Mouse (Mus musculus) liver, embryonic 13.5 days (tissue): ENCODE data around the gene Ano9. TPM values are rescaled to one million over a fixed set of nuclear protein-coding genes. Genes with fewer than 3 reads are reported as not detected.
A peak's percentile ranks its signal among the peaks of the same experiment; 100 is the strongest.

ENCODE experiments used
- ATAC-seq: fragments of 200-750 bp; cut with Nextera tagmentation; 2 replicates; pipeline ENCODE4 v1.8.0; 2017; ENCODE audit warnings: low read depth, mild to moderate bottlenecking, moderate number of reproducible peaks, moderate library complexity
- DNase-seq: peaks from one replicate; pipeline ENCODE4 v3.0.0; 2022
- H3K27ac ChIP-seq: fragments of 300-500 bp; sonication (generic); 2 replicates; pipeline ENCODE4 v1.5.1; 2015; ENCODE audit warnings: moderate library complexity, mild to moderate bottlenecking, inconsistent platforms
- H3K27me3 ChIP-seq: fragments of 300-500 bp; sonication (generic); 2 replicates; pipeline ENCODE4 v1.6.1; 2015; ENCODE audit warnings: mild to moderate bottlenecking, inconsistent platforms
- H3K36me3 ChIP-seq: fragments of 300-500 bp; sonication (generic); 2 replicates; pipeline ENCODE4 v1.6.1; 2015; ENCODE audit warnings: mild to moderate bottlenecking, inconsistent platforms
- H3K4me1 ChIP-seq: fragments of 300-500 bp; sonication (generic); replicated peaks from 2 replicates; pipeline ENCODE4 v1.6.1; 2015; ENCODE audit warnings: inconsistent platforms
- H3K4me2 ChIP-seq: fragments of 300-500 bp; sonication (generic); 2 replicates; pipeline ENCODE4 v1.6.1; 2015; ENCODE audit warnings: inconsistent platforms, mild to moderate bottlenecking, moderate library complexity
- H3K4me3 ChIP-seq: fragments of 300-500 bp; sonication (generic); replicated peaks from 2 replicates; pipeline ENCODE4 v1.5.1; 2015; ENCODE audit warnings: mild to moderate bottlenecking, inconsistent platforms
- H3K9ac ChIP-seq: fragments of 300-500 bp; sonication (generic); 2 replicates; pipeline ENCODE4 v1.6.1; 2015; ENCODE audit warnings: mild to moderate bottlenecking, inconsistent platforms
- H3K9me3 ChIP-seq: fragments of 300-500 bp; sonication (generic); replicated peaks from 2 replicates; pipeline ENCODE4 v1.6.1; 2016; ENCODE audit warnings: inconsistent platforms
- WGBS: fragments of 180-500 bp; shearing (Covaris S2); methylation state at CpG from one replicate; pipeline ENCODE4 v1.1.7; 2015; ENCODE audit not compliant: insufficient replicate concordance; 5-methylcytosine and 5-hydroxymethylcytosine counted together
- polyA plus RNA-seq: library from polyadenylated mRNA; unstranded; fragments of >200 nt; fragmentation: Nextera tagmentation; extraction: Ambion mirVana; gene quantifications from 2 replicates; pipeline ENCODE4 v1.2.1, GENCODE M21; 2015

The Ano9 gene
- polyA plus RNA-seq, 1 experiment from 2014 or later = 0.12 TPM

DNA sequence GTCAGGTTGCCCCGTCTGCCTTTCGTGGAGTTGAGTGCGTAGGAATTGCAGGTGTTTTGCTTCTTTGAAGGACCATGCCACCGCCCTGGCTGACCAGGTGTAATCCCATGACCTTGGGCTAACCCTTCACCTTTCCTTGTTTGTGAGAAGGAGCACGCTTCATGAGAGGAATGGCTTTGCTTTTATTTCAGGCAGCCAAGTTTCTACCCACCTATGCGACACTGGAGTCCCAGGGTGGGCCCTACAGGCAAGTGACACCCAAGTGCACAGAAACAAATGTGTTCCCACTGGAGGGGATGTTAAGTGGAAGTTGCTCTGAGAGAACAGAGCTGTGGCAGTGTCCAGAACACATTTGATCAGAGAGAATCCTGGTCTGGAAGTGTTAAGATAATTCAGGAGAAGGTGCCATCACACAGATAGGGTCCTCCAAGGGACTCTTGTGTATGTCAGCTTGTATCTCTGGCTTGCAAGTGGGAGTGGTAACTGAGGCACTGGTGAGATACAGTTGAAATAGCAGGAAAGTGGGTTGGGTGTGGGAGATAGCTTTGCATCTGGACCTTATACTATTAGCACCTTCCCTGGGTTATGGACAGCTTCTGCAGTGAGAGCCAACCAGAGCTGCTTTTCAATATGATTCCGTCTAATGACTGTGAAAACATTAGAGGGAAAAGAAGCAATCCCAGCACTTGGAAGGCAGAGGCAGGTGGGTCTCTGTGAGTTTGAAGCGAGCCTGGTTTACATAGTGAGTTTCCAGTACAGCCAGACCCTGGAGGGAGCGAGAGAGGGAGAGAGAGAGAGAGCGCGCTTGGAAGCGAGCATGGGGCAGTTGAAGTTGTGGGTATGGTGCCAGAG, 14.5 kb upstream of the Ano9 start:
- 23% methylated on average over 12 of the region's 12 CpGs for WGBS
- DNase-seq = peak; percentile 86
- peak; percentile 86 for ATAC-seq
- H3K4me1 ChIP-seq = peaks cover 92% of the 10 kb centered on the region
- H3K27ac ChIP-seq = peak overlapping the region; percentile 100
- peak overlapping the region; percentile 99 for H3K9ac ChIP-seq
- peak overlapping the region; percentile 95 for H3K4me3 ChIP-seq
- no peaks in the 10 kb centered on the region for H3K9me3 ChIP-seq
- no peaks in the 10 kb centered on the region for H3K27me3 ChIP-seq
- H3K36me3 ChIP-seq = peaks cover 36% of the 10 kb centered on the region
- H3K4me2 ChIP-seq = peak overlapping the region; percentile 89

DNA sequence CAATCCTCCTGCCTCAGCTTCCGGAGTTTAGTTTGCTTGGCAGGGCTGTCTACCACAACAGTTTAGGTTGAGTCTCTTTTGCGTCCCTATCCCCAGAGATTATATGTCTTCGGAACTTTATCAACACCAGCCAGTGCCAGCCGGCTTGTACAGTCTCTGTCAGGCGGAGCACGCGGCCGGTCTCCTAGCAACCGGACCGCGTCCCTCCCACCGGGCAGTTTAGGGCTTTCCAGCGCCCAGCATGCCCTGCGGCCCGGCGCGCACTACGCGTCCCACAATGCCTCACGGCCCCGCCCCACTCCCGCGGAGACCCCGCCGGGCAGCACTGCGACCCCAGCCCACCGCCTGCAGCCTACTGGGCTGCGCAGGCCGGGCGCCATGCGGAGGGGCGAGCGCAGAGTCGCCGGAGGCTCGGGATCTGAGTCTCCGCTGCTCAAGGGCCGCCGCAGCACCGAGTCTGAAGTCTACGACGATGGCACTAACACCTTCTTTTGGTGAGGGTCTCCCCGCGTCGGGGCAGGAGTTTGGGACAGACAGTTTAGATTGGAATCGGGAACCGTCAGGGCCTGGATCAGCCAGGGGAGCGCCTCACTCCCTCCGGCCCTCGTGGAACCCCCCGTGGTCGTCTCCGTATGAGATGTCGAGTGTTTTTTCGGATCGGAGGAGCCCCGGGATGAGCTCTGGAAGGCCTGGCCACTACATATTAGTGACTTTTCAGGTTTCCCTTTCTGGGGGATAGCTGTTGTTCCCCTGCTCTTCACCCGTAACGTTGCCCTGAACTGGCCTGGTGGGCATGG, 13.6 kb upstream of the Ano9 start:
- ATAC-seq (peak; percentile 85), DNase-seq (peak; percentile 94)
- Histone ChIP-seq H3K4me3 (peak overlapping the region; percentile 95), H3K27me3 (no peaks in the 10 kb centered on the region), H3K36me3 (peaks cover 27% of the 10 kb centered on the region), H3K27ac (peak overlapping the region; percentile 100), H3K4me2 (peak overlapping the region; percentile 89), H3K9me3 (no peaks in the 10 kb centered on the region), H3K4me1 (peaks cover 92% of the 10 kb centered on the region), H3K9ac (peak overlapping the region; percentile 99)
- WGBS = under 1% methylated on average over 59 of the region's 59 CpGs

DNA sequence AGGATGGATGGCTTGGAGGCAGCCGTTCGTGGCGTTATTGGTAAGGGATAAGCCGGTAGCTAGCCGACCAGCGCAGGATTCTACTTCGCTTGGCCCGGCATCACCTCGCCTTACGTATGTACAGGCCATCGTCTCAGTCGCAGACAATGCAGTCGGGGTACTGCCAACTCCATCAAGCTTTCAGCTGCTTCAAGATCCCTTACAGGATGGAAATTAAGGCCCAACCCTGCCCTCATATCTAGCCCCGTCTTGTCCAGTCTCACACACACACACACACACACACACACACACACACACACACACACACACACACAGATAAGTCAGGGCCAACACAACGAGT, 5.9 kb upstream of the Ano9 start:
- DNase-seq (no peak), ATAC-seq (peak; percentile 2; the same call in 1 of the 2 replicates)
- H3K27ac ChIP-seq = peak overlapping the region; percentile 88
- H3K27me3 ChIP-seq = no peaks in the 10 kb centered on the region
- H3K4me2 ChIP-seq = peak overlapping the region; percentile 77
- H3K36me3 ChIP-seq = no peaks in the 10 kb centered on the region
- 2% methylated on average over 15 of the region's 15 CpGs for WGBS
- H3K9ac ChIP-seq = peak overlapping the region; percentile 76
- H3K4me3 ChIP-seq = peak overlapping the region; percentile 65
- peaks cover 91% of the 10 kb centered on the region for H3K4me1 ChIP-seq
- H3K9me3 ChIP-seq = no peaks in the 10 kb centered on the region

DNA sequence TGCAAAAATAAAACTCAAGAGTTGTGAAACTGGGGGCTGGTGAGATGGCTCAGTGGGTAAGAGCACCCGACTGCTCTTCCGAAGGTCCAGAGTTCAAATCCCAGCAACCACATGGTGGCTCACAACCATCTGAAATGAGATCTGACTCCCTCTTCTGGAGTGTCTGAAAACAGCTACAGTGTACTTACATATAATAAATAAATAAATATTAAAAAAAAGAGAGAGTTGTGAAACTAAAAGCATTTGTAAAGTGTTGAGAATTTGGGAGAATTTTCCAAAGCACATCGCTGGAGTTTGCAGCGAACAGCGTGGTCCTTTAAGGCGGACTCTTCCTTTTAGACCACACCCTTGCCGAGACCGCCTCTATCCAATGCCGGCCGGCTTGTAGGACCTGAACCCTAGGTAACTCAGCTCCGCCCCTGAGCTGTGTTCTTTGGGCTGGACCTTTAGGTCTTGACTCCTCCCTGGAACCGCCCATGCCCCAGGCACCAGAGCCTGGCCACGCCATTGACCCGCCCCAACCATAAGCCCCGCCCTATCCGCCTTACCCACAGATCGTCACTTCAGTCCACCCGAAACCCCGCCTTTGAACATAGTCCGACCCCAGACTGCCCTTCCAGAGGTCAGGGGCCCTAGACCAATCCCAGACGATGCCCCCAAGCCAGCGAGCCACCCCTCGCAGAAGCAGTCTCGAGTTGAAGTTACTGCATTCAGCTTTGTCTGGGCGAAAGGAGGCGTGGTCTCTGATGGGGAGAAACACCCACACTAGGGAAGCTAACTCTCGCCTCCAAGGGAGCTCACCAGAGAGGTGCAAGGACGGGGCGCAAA, 5.3 kb upstream of the Ano9 start:
- Histone ChIP-seq H3K9me3 (no peaks in the 10 kb centered on the region), H3K27ac (peak overlapping the region; percentile 88), H3K9ac (peak overlapping the region; percentile 76), H3K27me3 (no peaks in the 10 kb centered on the region), H3K4me3 (peak overlapping the region; percentile 65), H3K36me3 (no peaks in the 10 kb centered on the region), H3K4me2 (peak overlapping the region; percentile 77), H3K4me1 (peaks cover 91% of the 10 kb centered on the region)
- under 1% methylated on average over 29 of the region's 29 CpGs for whole genome bisulfite sequencing
- DNase-seq = peak; percentile 98
- ATAC-seq = peak; percentile 98

DNA sequence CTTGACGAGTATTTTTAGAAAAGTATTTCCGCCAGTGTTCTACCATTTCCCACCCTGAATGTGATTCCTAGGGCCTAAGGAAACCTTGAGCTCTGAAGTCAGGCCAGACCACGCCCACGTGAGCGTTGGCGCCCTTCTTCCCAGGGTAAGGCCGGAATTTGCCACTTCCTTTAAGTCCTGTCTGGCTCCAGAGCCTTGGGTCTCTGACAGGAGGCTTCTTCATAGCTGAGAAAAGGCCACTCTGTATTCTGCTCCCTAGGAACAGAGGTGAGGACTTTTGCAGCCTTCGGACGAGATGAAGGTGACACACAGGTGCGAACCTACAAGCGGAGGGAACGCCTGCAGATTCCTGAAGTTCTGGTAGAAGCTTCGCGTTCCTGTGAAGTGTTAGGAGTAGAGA, 4.6 kb upstream of the Ano9 start, which contains the start of gene Ptdss2:
Ptdss2 (plus strand) TSS at position 138 of the 400 bp plus-strand sequence.
- H3K27ac ChIP-seq = peak within 1 kb of the TSS; percentile 88
- peak within 1 kb of the TSS; percentile 65 for H3K4me3 ChIP-seq
- H3K9ac ChIP-seq = peak within 1 kb of the TSS; percentile 76
- ATAC-seq (no peak), DNase-seq (no peak)
- H3K4me2 ChIP-seq = peak within 1 kb of the TSS; percentile 77
- no peaks in the 10 kb centered on the region for H3K9me3 ChIP-seq
- H3K36me3 ChIP-seq = no peaks in the 10 kb centered on the region
- H3K4me1 ChIP-seq = peaks cover 90% of the 10 kb centered on the region
- 25% methylated on average over 14 of the region's 14 CpGs for WGBS
- peaks cover 3% of the 10 kb centered on the region; the same call in 1 of the 2 replicates for H3K27me3 ChIP-seq

DNA sequence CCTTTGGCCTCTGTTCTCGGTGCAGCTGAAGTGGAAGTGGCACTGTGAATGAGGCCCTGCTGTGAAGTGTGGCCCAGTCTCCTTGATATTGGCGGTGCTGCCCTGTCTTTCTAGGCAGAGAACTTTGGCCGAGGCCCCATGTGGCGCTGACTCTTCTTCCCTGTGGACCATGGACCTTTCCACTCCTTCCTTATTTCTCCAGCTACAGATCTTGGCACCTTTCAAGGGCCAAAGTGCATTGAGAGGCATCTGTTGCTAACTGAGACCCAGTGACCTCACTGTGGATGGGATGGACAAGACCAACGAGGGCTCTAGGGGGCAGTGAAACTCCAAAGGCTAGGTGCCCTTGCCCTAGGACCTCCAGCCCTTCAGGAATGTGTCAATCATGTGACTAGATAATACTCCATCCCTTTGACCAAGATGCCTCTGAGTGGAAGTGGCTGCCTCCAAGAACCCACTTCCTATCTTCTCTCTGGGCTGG, 3.5 kb upstream of the Ano9 start:
- WGBS = 70% methylated on average over 5 of the region's 5 CpGs
- ATAC-seq (no peak), DNase-seq (no peak)
- peaks cover 5% of the 10 kb centered on the region; the same call in 1 of the 2 replicates for H3K27me3 ChIP-seq
- peaks cover 80% of the 10 kb centered on the region for H3K4me1 ChIP-seq
- no peaks in the 10 kb centered on the region for H3K36me3 ChIP-seq
- no peak overlapping the region for H3K4me2 ChIP-seq
- H3K27ac ChIP-seq = peak overlapping the region; percentile 81
- no peak overlapping the region for H3K4me3 ChIP-seq
- no peaks in the 10 kb centered on the region for H3K9me3 ChIP-seq
- no peak overlapping the region for H3K9ac ChIP-seq

DNA sequence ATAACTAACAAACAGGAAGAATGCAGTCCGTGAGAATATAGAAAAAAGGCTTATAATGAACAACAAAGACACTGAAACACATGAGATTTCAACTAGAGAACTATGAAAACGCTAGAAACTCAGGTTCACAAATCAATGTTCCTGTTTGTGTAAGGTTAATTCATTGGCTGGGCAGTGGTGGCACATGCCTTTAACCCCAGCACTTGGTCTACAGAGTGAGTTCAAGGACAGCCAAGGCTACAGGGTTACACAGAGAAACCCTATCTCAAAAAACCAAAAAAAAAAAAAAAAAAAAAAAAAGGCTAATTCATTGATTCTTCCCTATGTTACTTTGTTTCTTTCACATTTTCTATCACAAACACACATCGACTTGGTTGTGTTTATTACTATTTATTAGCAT, 3.0 kb upstream of the Ano9 start:
- WGBS = 72% methylated on average over 3 of the region's 3 CpGs
- Histone ChIP-seq H3K27ac (peak overlapping the region; percentile 81), H3K4me1 (peaks cover 75% of the 10 kb centered on the region), H3K9ac (no peak overlapping the region), H3K4me3 (no peak overlapping the region), H3K4me2 (no peak overlapping the region), H3K36me3 (no peaks in the 10 kb centered on the region), H3K27me3 (peaks cover 5% of the 10 kb centered on the region; the same call in 1 of the 2 replicates), H3K9me3 (no peaks in the 10 kb centered on the region)
- ATAC-seq = no peak
- DNase-seq = no peak

DNA sequence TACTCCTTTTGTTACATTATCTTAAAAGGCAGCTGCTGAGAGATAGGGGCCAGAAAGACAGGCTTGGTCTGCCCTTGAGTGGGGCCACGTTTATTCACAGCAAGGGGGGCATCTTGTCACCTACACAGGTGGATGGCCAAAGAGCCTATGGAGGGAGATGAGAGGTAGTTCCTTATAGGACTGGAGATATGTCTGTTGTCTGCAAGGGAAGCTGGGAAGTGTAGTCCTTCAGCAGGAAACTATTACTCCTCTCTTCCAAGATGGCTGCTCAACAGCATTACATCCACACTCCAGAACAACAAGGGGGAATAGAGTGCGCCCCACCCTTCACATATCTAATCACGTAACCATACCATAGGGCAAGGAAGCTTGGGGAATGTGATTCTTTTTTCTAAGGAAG, 1.9 kb upstream of the Ano9 start:
- DNase-seq (no peak), ATAC-seq (no peak)
- Histone ChIP-seq H3K9ac (peak overlapping the region; percentile 44), H3K4me2 (no peak overlapping the region), H3K4me1 (peaks cover 64% of the 10 kb centered on the region), H3K4me3 (no peak overlapping the region), H3K36me3 (no peaks in the 10 kb centered on the region), H3K9me3 (no peaks in the 10 kb centered on the region), H3K27ac (peak overlapping the region; percentile 81; the same call in 1 of the 2 replicates), H3K27me3 (peaks cover 12% of the 10 kb centered on the region; the same call in 1 of the 2 replicates)
- 42% methylated on average over 3 of the region's 3 CpGs for WGBS

DNA sequence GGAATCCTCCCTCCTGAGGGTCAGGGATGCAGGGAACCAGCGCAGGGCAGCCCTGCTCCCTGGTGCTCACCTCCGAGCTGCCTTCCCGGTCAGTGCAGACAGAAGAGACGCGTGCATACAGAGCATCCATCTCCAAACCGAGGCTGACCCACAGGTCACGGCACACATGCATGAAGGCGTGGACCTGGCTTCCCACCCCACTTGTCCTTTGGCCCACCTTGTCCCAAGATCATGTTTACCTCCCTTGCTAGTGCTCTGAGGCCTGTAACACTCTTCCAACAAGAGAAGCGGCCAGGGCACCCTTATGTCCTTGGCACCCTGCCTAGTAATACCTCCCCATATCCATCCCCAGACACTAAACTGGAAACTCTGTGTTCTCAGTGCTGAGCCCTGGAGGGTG, 1.7 kb downstream of the Ano9 start:
- 71% methylated on average over 9 of the region's 9 CpGs for WGBS

DNA sequence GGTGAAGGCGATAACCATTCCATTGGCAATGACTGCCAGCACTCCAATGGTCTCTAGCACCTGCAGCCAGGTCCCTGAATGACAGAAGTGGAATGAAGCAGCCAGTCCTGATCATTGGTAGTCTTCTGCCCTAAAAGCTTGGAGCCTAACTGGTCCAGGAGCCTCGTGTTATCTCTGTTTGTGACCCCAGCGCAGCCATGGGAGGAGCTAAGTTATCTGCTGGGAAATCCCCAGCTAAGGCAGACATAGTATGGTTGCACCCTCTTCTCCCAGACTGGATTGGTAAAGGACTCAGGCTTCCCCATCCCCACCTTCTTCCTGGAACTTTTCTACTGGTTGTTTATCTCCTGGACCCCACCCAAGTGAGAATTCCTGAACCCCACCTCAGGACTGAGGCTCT, 14.4 kb downstream of the Ano9 start:
- DNase-seq (no peak), ATAC-seq (peak; percentile 81)
- Histone ChIP-seq H3K4me1 (peaks cover 34% of the 10 kb centered on the region), H3K27ac (peak overlapping the region; percentile 14; the same call in 1 of the 2 replicates), H3K27me3 (peaks cover 40% of the 10 kb centered on the region), H3K9ac (0 out of 2 replicates have a peak overlapping the region, but pooled peaks have one; percentile 26), H3K9me3 (no peaks in the 10 kb centered on the region), H3K4me3 (no peak overlapping the region), H3K4me2 (peak overlapping the region; percentile 23), H3K36me3 (no peaks in the 10 kb centered on the region)
- 40% methylated on average over 3 of the region's 3 CpGs for WGBS

More for the DNA sequence above, 1.7 kb downstream of the Ano9 start:
- DNase-seq (no peak), ATAC-seq (no peak)
- Histone ChIP-seq H3K4me3 (no peak overlapping the region), H3K9me3 (no peaks in the 10 kb centered on the region), H3K36me3 (no peaks in the 10 kb centered on the region), H3K9ac (no peak overlapping the region), H3K4me2 (no peak overlapping the region), H3K4me1 (peaks cover 36% of the 10 kb centered on the region), H3K27me3 (peaks cover 12% of the 10 kb centered on the region; the same call in 1 of the 2 replicates), H3K27ac (no peak overlapping the region)
